Mouse (Mus musculus) T-helper 1 cell (primary cell): ENCODE results near the gene Prcd.
"Not testable (repeated sequence)": the region's sequence is repeated elsewhere in the genome, so short reads cannot be mapped to it uniquely, and the experiment has no call there.

Experiments
- in situ Hi-C: fragments of 300-600 bp; cut with MboI, MseI; formaldehyde crosslinking; loops from one replicate; pipeline ENCODE4 v1.15.1; 2025; ENCODE audit warnings: high pct_unique_total_duplicates

Prcd gene

DNA sequence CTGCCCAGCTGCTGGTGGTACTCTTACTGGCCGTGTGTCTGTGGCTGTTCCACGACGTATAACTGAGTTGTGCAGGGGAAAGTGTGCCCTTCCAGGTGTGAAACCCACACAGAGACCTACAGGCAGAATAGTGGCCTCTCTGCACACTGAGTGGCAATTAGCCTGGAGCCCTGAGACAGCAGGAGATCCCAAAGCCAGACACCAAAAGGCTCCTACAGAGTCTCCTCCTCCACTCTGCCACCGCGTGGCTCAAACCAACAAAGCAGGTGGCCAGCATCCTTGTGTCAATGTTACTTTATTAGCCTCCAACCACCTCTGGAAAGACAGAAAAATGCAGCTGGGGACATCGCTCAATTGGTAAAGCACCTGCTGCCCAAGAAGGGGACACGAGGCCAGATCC is 15.5 kb downstream of the Prcd start:
- in situ Hi-C loops: loop anchor here (10.0 kb wide), 1 partner anchor 304 kb away; no protein-coding TSS in a partner anchor

DNA sequence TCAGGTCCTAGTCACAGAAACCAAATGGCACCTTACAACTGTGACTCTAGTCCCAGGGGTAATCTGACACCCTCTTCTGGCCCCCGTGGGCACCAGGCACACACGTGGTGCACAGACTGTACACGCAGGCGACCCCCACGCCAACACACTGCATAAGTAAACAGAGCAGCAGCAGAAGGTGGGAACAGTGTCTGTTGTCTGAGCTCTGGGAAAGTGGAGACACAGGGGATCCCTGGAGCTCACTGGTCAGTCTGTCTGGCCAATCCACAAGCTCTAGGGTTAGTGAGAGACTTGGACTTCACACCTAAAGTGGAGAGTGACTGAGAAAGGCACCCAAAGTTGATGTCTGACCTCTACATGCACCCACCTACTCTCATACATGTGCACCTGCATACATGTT is 16.0 kb downstream of the Prcd start:
- in situ Hi-C loops: loop anchor here (10.0 kb wide), 1 partner anchor 305 kb away; no protein-coding TSS in a partner anchor

DNA sequence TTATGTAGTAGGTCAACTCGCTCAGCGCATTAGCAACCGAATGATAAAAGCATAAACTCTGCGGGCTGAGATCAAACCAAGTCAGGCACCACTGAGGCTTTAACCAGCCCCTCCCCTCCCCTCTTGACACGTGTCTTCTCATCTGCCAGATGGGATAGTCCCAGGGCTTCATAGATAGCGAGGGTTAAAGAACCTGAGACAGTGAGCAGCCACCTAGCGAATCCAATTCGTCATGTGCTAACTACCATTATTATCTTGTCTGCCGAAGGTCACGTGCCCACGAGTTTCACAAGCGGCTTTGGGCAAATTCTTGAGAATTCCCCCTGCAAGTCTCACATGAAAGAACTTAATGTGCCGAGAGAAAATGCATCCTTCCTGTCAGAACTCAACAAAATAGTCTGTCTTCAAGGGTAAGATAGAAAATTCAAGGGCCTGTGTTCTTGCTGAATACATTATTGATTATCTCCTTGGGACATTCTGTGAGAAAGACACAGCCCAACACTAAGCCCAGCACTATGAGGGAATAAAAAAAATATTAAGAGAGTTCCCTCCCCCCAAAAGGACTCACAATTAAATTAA is 16.5 kb downstream of the Prcd start:
- in situ Hi-C loops: loop anchor here (10.0 kb wide), 1 partner anchor 305 kb away; no protein-coding TSS in a partner anchor

DNA sequence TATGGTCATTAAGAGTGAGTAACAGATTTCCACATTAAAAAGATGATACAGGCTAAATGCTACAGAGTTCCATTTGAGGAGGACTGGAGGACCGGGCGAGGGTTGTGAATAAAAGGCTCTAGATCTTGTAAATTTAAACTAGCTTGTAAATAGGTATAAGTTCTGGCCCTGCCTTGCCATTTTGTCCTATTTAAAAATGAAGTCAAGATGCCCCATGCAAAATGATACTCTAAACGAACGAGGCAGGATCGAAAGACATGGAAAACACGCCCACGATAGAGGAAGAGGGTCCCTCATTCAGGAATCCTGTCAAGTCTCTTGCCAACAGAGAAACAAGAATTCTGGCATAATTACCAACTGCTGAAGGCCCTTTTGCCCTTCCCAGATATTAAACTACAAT is 17.1 kb downstream of the Prcd start:
- in situ Hi-C loops: no loop called here

DNA sequence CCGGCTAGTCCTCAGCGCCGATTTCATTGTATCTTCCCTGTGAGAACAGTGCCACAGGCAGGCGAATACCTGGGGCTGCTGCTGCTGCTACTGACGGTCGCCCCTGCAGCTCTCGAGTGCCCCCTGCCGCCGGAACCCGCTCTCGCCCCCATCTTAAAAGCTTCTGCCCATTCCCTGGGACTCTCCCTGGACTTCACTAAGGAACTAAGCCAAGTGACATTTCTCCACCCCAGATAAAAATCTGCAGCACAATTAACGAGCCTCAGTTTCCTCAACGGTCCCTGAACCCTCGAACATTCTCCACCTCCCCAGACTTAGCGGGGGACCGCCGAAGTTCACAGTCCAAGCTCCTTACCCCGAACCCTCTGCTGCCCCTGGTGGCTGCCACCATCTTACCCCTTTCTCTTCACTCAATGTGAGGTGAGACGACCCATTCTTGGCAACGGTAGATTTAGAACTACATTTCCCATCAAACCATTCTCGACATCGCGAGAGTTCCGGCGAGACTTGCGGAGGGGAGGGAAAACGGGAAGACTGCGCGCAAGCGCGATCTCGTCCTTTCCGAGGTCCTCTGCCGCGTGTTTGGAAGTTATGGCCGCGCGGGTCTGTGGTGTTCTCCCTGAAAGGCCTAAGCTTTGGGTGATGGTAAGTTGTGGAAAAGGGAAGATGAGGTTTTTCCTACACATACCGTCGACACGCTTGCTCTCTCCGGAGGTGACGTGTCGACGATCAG is 17.9 kb downstream of the Prcd start:
- in situ Hi-C loops: no loop called here

DNA sequence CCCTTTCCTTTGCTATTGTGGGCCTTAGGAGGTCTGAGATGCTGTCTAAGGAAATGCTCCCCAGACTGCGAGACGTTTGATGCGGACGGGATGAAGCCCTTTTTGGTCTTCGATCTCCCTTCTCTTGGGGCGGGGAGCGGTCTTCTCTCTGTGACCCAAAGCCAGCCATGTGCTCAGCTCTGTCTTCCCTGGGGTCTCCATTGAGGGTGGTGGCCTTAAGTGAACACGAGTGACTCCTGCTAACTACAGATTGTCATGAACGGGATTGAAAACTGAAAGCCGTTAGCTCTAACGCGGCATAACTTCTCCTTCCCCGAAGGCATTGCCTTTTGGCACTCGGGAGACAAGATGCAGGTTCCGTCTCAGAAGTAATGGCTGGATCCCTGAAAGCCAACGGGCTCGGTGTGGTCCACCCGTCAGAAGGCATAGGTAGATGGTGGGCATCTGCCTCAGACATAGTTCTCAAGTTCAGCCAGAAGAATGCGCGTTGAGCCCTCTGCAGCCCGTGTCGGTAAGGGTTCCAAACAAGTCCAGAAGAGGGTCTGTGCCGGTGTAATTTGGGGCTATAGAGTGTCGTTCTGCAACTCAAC is 18.6 kb downstream of the Prcd start:
- in situ Hi-C loops: no loop called here

DNA sequence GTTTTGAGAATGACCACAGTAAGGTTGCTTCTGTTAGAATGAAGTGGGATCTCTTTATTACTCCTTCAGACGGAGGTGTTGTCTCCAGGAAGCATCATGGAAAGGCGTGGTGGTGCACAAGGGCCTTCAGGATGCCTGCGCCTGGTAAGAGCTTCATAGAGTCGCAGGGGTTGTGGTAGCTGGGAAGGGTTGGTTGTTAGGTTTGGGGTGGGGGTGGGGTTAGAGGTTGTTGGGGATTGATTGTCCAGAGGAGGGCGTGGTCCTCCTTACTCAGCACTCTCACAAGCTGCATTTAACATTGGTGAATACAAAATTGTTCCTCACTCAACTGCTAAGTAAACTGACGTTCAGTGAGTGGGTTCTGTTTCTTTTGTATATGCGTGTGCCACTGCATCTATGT is 19.3 kb downstream of the Prcd start:
- in situ Hi-C loops: no loop called here

DNA sequence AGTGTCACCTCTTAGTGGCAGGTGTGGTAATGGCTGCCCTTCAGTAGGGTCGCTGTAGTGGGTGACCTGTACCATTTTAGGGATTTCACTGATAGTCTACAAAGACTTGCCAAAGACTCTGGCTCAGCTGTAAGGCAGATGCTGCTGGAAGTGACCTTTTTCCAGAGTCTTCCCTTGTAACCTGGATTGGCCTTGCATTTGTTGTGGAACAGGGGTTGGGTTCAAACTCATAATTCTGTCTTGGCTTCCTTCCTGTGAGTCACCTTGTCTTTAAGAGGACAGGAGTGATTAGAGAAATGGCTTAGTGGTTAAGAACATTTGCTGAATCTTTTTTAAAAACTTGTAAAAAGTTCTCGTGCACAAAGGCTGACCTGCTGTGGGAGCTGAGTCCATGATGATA is 20.1 kb downstream of the Prcd start:
- in situ Hi-C loops: no loop called here

DNA sequence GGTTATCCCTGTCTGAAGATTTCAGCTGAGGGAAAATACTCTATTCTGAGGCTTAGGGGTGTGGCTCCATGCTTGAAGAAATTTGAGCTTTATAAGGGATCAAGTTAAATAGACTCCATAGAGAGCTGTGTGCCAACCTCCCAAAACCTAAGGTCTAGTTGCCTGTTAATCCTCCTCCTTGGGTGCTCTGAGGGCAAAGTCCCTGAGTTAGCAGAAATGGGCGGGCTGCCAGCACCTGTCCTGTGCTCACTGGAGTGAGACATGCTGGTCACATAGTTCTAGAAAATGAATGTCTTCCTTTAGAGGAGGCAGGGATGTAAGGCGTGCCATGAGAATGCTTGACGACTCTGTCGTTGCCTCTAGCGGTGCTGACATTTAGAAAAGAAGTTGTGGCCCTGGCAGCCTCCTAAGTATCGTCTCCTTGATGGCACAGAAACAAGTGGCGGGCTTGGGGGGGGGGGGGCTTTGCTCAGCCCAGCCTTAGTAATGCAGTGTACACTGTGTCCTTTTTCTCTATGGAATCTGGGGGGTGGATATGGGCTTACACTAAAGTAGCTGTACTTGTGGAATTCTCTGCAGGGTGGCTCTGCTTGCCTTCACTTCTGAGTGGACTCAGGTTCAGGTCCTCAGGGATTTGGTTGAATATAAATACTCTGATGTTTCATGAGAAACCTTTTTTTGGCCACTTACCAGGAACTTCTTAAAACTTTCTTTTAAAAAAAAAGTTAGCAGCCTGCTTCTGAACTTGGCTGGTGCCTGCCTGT is 21.5 kb downstream of the Prcd start:
- in situ Hi-C loops: no loop called here

DNA sequence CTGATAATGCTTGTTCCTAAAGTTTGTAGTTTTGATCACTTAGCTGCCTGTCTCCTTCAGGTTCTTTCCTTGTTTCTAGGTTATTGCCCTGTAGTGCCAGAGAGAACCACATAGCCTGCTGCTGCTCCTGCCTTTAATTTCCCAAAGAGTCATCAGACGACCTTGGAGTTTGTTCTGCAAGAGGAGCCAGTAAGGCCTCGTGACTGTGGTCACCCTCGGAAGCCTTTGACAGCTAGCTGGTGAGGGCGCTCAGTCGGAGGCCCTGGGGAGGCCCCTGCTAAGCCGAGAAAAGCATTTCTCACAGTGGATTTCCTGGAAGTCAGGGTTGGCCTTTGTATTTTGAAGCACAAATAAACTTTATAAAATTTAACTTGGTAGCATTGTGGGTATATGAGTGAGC is 22.1 kb downstream of the Prcd start:
- in situ Hi-C loops: not testable (repeated sequence)

DNA sequence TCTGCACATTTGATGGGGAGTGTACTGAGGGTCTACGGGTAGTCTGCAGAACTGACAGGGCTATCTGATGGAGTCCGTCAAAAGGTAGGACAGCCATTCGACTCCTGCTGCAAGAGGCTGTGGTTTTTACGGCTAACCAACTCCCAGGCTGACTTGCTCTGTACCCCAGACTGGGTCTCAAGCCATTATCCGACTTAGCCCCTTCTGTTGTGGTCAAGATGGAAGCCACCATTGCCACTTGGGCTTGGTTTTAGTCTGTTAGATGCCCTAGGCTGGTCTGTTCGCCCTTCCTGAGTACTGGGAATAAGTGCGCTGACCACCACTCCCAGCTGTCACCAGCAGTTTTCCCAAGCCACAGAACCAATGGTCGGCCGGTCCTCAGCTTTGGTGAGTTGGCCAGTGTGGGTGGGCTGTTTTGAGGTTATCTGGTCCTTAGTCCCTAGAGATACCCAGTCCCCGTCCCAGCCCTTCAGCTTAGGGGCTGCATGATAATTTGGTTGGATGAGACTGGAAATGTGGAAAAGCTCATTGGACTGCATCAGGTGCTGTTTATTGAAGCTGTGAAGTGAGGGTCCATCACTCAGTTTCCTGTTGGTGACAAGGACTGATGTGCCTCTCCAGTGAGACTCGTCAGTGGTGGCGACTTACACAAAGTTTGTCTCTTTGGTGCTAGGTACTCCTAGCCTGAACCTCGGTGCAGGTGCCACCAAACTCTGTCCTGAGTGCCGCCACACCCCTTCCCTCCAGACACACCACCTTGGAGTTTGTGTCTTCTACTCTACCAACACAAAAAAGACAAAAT is 23.0 kb downstream of the Prcd start:
- in situ Hi-C loops: no loop called here

DNA sequence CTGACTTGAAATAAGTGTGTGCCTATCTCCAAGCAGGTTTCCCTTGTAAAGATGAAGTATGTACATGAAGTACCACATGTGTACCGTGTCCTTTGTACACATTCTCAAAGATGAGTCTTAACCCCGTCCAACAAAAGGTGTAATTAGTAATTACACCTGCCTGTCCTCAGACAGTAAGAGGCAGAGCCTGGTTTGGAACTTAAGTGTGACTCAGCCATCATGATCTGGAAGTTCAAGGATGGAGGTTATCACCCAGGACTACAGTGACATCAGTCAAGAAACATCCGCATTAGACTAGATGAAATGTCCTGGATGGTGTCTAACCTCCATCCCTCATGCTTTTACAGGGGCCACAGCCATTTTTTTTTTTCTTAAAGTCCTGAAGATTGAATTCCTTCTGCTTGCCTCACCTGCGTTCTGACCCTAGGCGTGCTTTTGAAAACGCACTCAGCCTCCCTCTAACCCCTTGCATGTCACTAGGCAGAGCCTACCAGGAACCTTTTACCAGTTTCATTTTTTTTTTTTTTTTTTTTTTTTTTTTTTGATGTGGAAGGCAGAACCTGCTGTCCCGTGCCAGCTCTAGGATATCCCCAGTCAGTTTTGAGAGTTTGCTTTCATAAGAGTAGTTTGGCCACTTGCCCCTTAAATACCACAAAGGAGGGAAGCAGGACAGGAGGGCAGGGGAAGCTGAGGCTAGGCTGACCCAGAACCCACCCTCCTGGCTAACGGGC is 24.5 kb downstream of the Prcd start:
- in situ Hi-C loops: no loop called here

DNA sequence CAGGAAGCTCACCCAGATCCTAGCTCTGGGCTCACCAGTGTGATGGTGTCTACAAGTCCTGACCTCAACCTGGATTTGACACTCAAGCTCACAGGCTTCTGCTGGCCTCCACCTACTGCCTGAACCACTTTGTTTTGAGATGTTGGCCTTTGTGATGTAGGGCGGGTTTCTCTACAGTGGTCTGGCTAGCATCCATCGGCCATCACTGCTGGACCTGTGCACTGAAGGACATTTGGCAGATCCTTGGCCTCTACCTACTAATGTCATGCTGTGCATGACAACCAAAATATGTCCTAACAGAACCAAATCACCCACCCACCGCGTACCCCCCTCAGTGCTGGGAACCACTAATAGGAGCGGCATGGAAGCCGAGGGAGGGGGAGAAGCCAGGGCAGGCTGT is 25.8 kb downstream of the Prcd start:
- in situ Hi-C loops: no loop called here

DNA sequence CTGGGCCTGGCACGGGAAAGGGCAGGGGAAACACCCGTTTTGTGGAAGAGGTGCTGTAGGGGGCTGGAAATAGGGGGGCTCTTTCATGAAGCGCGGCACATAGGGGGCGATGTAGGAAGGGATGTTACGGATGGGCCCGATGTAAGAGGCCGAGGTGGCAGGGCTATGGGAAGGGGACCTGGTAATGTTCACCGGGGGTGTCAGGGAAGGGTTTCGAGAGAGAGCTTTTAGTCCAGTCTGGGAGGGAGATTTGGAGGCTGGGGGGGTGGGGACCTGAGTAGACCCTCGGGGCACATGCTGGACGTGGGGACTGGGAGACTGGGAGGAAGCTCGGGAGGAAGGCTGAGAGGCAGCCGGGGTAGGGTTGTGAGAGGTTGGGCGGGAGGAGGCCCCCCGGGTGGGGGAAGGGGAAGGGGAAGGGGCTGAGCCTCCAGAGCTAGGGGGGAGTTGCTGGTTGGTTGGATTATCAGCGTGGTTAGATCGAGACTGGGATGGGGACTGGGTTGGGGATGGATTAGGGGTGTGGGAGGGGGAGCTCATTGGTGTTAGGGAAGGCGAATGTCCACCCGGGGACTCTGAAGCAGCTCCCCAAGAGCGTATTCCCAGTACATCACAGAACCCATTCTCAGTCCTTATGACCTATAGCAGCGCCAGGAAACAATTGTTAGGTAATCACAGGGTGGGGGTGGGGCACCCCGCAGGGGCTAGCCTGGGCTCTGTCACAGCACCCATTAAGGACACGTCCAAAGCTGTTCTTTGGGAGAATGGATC is 27.2 kb downstream of the Prcd start:
- in situ Hi-C loops: no loop called here

DNA sequence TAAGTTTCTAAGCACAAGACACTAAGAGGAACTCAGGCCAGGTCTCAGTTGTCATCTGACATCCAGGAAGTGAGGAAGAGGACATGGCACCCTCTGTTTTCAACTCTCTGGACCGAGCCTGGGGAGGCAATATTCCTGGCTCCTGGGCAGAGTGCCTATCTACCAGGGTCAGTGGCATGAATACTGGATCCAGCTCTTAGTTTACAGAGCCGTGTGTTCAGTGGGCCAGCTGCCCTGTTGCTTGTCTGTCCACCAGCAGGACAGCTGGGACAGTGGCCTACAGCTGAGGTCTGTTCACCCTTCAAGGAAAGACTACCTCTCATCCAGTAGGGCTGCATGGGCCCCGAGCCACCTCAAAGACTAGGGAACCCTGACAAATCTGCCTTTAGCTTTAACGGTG is 27.8 kb downstream of the Prcd start:
- in situ Hi-C loops: no loop called here

DNA sequence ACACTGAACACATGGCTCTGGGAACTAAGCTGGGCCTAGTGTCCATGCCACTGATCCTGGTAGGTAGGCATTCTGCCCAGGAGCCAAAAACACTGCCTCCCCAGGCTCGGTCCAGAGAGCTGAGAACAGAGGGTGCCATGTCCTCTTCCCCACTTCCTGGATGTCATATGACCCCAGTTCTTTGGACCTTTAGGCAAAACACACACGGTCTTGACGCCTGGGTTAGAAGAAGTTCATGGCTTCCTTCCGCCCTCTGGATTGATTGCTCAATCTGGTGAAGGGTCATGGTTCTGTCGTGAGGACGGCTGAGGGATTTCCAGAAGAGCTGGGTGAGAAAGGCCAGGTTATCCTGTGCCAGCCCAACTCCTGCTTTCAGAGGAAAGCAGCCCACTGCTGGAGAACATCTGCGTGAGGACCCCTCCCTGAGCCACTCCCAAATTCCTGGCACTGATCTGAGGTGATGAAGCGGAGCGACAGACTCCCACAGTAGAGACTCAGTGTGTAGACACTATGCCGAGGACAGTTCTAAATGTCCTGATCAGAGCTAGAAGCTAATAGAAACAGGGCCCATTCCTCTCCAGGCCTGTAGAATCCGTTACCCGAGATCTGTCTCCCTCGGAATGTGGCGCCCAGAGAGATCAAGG is 29.3 kb downstream of the Prcd start:
- in situ Hi-C loops: no loop called here

DNA sequence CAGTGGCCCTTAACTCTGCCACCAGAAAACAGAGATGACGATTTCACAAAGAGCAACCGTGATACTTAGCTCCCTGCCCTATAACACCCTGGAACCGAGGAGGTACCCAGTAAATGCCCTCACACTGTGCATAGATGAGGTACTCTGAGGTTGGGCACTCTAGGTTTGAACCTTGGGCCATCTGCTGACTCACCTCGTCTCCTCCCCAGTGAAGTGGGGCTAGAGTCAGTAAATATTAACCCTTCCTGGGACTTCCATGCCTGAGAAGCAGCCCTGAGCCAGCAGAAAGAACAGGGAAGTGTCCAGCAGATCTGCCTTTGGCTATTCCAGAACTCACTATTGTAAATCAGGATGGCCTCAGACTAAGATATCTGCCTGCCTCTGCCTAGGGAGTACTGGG is 30.4 kb downstream of the Prcd start:
- in situ Hi-C loops: no loop called here

DNA sequence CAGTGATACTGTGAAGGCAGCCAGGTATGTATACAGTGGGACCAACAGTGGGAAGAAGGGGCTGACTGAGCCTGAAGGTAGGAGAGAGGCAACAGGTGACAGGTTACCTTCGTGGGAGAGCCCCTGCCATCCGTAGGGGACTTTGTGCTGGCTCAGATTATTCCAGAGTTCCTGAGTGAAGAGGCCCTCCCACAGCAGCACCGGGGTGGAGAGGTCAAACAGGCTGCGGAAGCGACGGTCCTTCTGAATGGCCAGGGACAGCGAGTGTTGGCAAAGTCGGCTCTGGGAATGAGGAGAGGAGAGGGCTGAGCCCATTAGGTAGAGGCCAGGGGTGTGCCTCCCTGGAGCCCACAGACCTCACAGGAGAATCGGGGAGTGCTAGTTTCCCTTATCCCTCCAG is 32.4 kb downstream of the Prcd start:
- in situ Hi-C loops: no loop called here

DNA sequence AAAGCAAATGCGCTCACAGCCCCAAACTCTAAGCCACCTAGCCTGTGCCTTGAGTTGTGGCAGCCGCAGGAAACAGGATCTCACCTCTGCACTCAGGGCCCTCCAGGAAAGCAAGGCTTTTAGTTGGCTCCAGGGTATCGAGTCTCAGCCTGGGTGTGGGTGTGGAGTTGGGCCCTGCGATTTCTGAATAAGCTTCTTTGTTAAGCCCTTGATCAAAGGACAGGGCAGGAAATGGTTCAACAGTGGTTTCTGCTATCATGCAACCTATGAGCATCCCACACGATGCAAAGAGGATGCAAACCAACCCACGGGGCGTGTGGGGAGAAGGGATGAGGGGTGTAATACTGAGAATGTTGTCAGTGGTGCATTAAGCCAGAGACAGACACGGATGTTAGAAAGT is 34.6 kb downstream of the Prcd start:
- in situ Hi-C loops: no loop called here

DNA sequence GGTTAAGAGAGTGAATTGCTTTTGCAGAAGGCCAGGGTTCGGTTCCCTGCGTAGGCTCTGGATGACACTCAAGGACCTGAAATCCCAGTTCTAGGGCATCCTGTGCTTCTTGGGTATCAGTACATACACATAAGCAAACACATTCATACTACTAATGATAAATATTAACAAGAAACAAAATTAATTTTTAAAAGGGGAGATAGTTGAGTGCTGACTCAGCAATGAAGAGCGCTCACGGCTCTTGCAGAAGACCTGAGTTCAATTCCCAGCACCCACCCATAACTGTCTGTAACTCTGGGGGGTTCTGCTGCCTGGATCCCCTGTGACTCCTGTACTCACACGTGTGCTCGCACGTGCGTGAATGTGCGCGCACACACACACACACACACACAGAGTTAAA is 36.3 kb downstream of the Prcd start:
- in situ Hi-C loops: no loop called here
